Mouse (Mus musculus): ENCODE results near the gene Btbd9. TPM values are rescaled to one million over a fixed set of nuclear protein-coding genes. Genes with fewer than 3 reads are reported as not detected.

Btbd9 gene
- total RNA-seq, 4 experiments from 2014 or later = 11.9 to 18.5 (median 12.6) TPM

- no peak for DNase-seq (ENCODE audit: low spot score in 2 of 2)
These were observed 389.1 kb downstream of the Btbd9 start for GRCm38 (mm10) chr17:30187154-30187553.

DNA sequence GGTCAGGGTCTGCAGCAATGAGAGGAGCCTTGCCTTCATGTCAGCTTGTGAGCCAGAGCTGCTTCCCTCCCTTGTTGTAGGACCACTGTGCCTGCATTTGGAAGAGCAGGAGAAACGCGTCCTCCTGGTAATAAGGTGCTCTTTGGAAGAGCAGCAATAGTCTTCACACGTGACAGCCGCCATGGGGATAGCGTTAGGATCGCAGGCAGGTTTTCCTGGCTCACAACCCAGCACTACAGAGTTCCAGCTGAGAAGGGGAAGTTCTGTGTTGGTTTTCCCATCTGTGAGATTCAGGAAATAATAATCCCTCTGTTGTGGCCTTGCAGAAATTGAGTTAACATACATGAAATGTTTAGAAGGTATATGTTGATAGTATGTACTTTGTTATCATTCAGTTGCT, 392.7 kb downstream of the Btbd9 start:
- no peak for DNase-seq (ENCODE audit: low spot score in 2 of 2)

GRCm38 (mm10) chr17:30182063-30182462, 394.2 kb downstream of the Btbd9 start:
- DNase-seq (ENCODE audit: low spot score in 2 of 2) = no peak

- DNase-seq (ENCODE audit: low spot score in 2 of 2) = no peak
These were observed 394.7 kb downstream of the Btbd9 start for GRCm38 (mm10) chr17:30181554-30181953.

- no peak for DNase-seq (ENCODE audit: low spot score in 2 of 2)
These were observed 396.1 kb downstream of the Btbd9 start for GRCm38 (mm10) chr17:30180197-30180596.

DNA sequence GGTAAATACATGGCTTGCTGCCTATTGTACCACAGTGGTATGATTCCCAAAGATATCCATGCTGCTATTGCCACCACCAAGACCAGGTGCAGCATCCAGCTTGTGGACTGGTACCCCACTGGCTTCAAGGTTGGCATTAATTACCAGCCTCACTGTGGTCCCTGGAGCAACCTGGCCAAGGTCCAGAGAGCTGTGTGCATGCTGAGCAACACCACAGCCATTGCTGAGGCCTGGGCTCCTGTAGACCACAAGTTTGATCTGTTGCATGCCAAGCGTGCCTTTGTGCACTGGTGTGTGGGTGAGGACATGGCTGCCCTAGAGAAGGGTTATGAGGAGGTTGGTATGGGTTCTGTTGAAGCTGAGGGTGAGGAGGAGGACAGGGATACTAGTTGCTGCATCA, 397.9 kb downstream of the Btbd9 start:
- DNase-seq (ENCODE audit: low spot score in 2 of 2) = no peak

GRCm38 (mm10) chr17:30177435-30177834, 398.9 kb downstream of the Btbd9 start:
- DNase-seq (ENCODE audit: low spot score in 2 of 2) = no peak

Other genes starting within 250 kb of the Btbd9 start
- under 1 TPM in 2 of 4 experiments, not detected in 2; 0.18 to 0.24 TPM for gene Dnah8, start 47.9 kb upstream of the Btbd9 start, total RNA-seq (2022)
- gene Glo1, start 50.4 kb upstream of the Btbd9 start, total RNA-seq (2022) = 100 to 1,000 TPM; 174 to 196 (median 184) TPM

Data from gastrocnemius, adult 8-10 months (tissue).